Mouse (Mus musculus): ENCODE results near the gene Anxa9. TPM values are rescaled to one million over a fixed set of nuclear protein-coding genes. Genes with fewer than 3 reads are reported as not detected.
A peak's percentile ranks its signal among the peaks of the same experiment; 100 is the strongest.

Gene Anxa9
- polyA plus RNA-seq, 1 experiment from 2014 or later, result 0.56 TPM

GRCm38 (mm10) chr3:95319701-95320625 is 13.0 kb upstream of the Anxa9 start:
- H3K4me2 ChIP-seq, result no peak overlapping the region
- H3K4me3 ChIP-seq, result no peak overlapping the region
- no peak overlapping the region for H3K27ac ChIP-seq
- 79% methylated on average over 12 of the region's 12 CpGs for WGBS
- no peaks in the 10 kb centered on the region for H3K27me3 ChIP-seq (replicated peaks)
- peaks cover 47% of the 10 kb centered on the region for H3K36me3 ChIP-seq (replicated peaks)
- peaks cover 21% of the 10 kb centered on the region for H3K4me1 ChIP-seq
- H3K9ac ChIP-seq, result no peak overlapping the region
- no peaks in the 10 kb centered on the region for H3K9me3 ChIP-seq
- ATAC-seq (replicated peaks), result no peak

GRCm38 (mm10) chr3:95319110-95319509 is 12.1 kb upstream of the Anxa9 start:
- Histone ChIP-seq H3K4me3 (no peak overlapping the region), H3K36me3 (replicated peaks) (peaks cover 39% of the 10 kb centered on the region), H3K9ac (no peak overlapping the region), H3K27ac (no peak overlapping the region), H3K27me3 (replicated peaks) (no peaks in the 10 kb centered on the region), H3K9me3 (no peaks in the 10 kb centered on the region), H3K4me2 (no peak overlapping the region), H3K4me1 (peaks cover 29% of the 10 kb centered on the region)
- ATAC-seq (replicated peaks), result no peak
- 77% methylated on average over 2 of the region's 2 CpGs for WGBS

- WGBS, result 27% methylated on average over 6 of the region's 6 CpGs
- Histone ChIP-seq H3K4me1 (peaks cover 30% of the 10 kb centered on the region), H3K9me3 (no peaks in the 10 kb centered on the region), H3K27me3 (replicated peaks) (no peaks in the 10 kb centered on the region), H3K36me3 (replicated peaks) (peaks cover 35% of the 10 kb centered on the region), H3K4me3 (no peak overlapping the region), H3K27ac (no peak overlapping the region), H3K9ac (no peak overlapping the region), H3K4me2 (no peak overlapping the region)
- no peak for ATAC-seq (replicated peaks)
Measured at GRCm38 (mm10) chr3:95318548-95318947, 11.6 kb upstream of the Anxa9 start.

- H3K27ac ChIP-seq, result no peak overlapping the region
- no peak overlapping the region for H3K9ac ChIP-seq
- WGBS, result 25% methylated on average over 12 of the region's 12 CpGs
- no peaks in the 10 kb centered on the region for H3K27me3 ChIP-seq (replicated peaks)
- ATAC-seq (replicated peaks), result no peak
- peaks cover 30% of the 10 kb centered on the region for H3K4me1 ChIP-seq
- no peak overlapping the region for H3K4me3 ChIP-seq
- peaks cover 27% of the 10 kb centered on the region for H3K36me3 ChIP-seq (replicated peaks)
- no peaks in the 10 kb centered on the region for H3K9me3 ChIP-seq
- no peak overlapping the region for H3K4me2 ChIP-seq
Measured at GRCm38 (mm10) chr3:95317414-95318080, 10.6 kb upstream of the Anxa9 start.

GRCm38 (mm10) chr3:95315844-95316550 is 9.0 kb upstream of the Anxa9 start:
- 16% methylated on average over 9 of the region's 9 CpGs for WGBS
- ATAC-seq (replicated peaks), result no peak
- H3K36me3 ChIP-seq (replicated peaks), result peaks cover 12% of the 10 kb centered on the region; the same call in 1 of the 2 replicates
- peak overlapping the region; percentile 93 for H3K4me3 ChIP-seq
- H3K4me2 ChIP-seq, result peak overlapping the region; percentile 77
- H3K4me1 ChIP-seq, result peaks cover 30% of the 10 kb centered on the region
- no peaks in the 10 kb centered on the region for H3K9me3 ChIP-seq
- H3K27me3 ChIP-seq (replicated peaks), result no peaks in the 10 kb centered on the region
- peak overlapping the region; percentile 90 for H3K27ac ChIP-seq
- H3K9ac ChIP-seq, result peak overlapping the region; percentile 98

GRCm38 (mm10) chr3:95315094-95315843 is 8.3 kb upstream of the Anxa9 start:
- WGBS, result under 1% methylated on average over 70 of the region's 71 CpGs
- Histone ChIP-seq H3K9ac (peak overlapping the region; percentile 98), H3K4me2 (peak overlapping the region; percentile 77)

GRCm38 (mm10) chr3:95314486-95315093 is 7.6 kb upstream of the Anxa9 start, which contains the start of gene Cers2:
Cers2 (plus strand) TSS chr3:95314791.
- 1% methylated on average over 27 of the region's 27 CpGs for WGBS

More at GRCm38 (mm10) chr3:95315094-95315843, 8.3 kb upstream of the Anxa9 start:
- Histone ChIP-seq H3K27ac (peak overlapping the region; percentile 90), H3K36me3 (replicated peaks) (peaks cover 6% of the 10 kb centered on the region; the same call in 1 of the 2 replicates), H3K4me3 (peak overlapping the region; percentile 93), H3K27me3 (replicated peaks) (no peaks in the 10 kb centered on the region), H3K9me3 (no peaks in the 10 kb centered on the region), H3K4me1 (peaks cover 30% of the 10 kb centered on the region)
- peak; percentile 94 for ATAC-seq (replicated peaks)

GRCm38 (mm10) chr3:95314075-95314474 is 7.1 kb upstream of the Anxa9 start:
- H3K4me1 ChIP-seq, result peaks cover 30% of the 10 kb centered on the region
- H3K9me3 ChIP-seq, result no peaks in the 10 kb centered on the region
- peak overlapping the region; percentile 93 for H3K4me3 ChIP-seq
- H3K9ac ChIP-seq, result no peak overlapping the region
- H3K36me3 ChIP-seq (replicated peaks), result no peaks in the 10 kb centered on the region
- no peaks in the 10 kb centered on the region for H3K27me3 ChIP-seq (replicated peaks)
- ATAC-seq (replicated peaks), result no peak
- peak overlapping the region; percentile 90; the same call in 1 of the 2 replicates for H3K27ac ChIP-seq
- H3K4me2 ChIP-seq, result peak overlapping the region; percentile 77
- WGBS, result 54% methylated on average over 6 of the region's 6 CpGs

More at GRCm38 (mm10) chr3:95314486-95315093, 7.6 kb upstream of the Anxa9 start, which contains the start of gene Cers2:
- Histone ChIP-seq H3K27me3 (replicated peaks) (no peaks in the 10 kb centered on the region), H3K4me1 (peaks cover 30% of the 10 kb centered on the region), H3K9ac (peak within 1 kb of the TSS; percentile 98), H3K36me3 (replicated peaks) (no peaks in the 10 kb centered on the region), H3K4me3 (peak within 1 kb of the TSS; percentile 93), H3K9me3 (no peaks in the 10 kb centered on the region), H3K4me2 (peak within 1 kb of the TSS; percentile 77), H3K27ac (peak within 1 kb of the TSS; percentile 90)
- peak; percentile 71 for ATAC-seq (replicated peaks)

GRCm38 (mm10) chr3:95313476-95313875 is 6.5 kb upstream of the Anxa9 start:
- Histone ChIP-seq H3K27ac (no peak overlapping the region), H3K4me2 (no peak overlapping the region), H3K36me3 (replicated peaks) (no peaks in the 10 kb centered on the region), H3K27me3 (replicated peaks) (no peaks in the 10 kb centered on the region), H3K9ac (no peak overlapping the region), H3K4me3 (no peak overlapping the region), H3K4me1 (peaks cover 30% of the 10 kb centered on the region), H3K9me3 (no peaks in the 10 kb centered on the region)
- no peak for ATAC-seq (replicated peaks)
- 53% methylated on average over 7 of the region's 7 CpGs for WGBS

- Histone ChIP-seq H3K4me3 (no peak overlapping the region), H3K9me3 (no peaks in the 10 kb centered on the region), H3K27ac (no peak overlapping the region), H3K4me1 (peaks cover 26% of the 10 kb centered on the region), H3K4me2 (no peak overlapping the region), H3K9ac (no peak overlapping the region), H3K36me3 (replicated peaks) (no peaks in the 10 kb centered on the region), H3K27me3 (replicated peaks) (no peaks in the 10 kb centered on the region)
- WGBS, result 79% methylated on average over 6 of the region's 6 CpGs
- no peak for ATAC-seq (replicated peaks)
Measured at GRCm38 (mm10) chr3:95312623-95313022, 5.6 kb upstream of the Anxa9 start.

Measured in midbrain, embryonic 15.5 days (tissue).